Mouse (Mus musculus): ENCODE results near the gene Agtpbp1.

DNA sequence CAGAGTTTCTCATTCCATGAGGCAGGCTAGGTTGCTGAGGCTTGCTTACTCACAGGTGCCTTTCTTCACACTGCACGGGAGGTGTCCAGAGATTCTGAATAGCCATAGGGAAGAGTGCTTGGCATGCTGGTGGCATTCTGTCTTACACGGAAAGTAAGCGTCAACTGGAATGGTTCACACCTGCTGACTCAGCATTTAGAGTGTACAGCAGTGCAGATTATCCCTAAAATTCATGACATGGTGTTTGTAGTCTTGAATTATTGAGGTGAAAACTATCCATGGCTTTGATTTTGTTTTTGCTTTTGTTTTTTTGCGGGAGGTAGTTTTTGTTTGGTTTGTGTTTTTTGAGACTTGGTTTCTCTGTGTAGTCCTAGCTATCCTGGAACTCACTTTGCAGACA lies 24.9 kb upstream of the Agtpbp1 start:
- TF ChIP-seq CTCF (IDR thresholded peaks at IDR 0.05; ENCODE audit: insufficient read depth, low read depth, low read length) (no peak), POLR2A (IDR thresholded peaks at IDR 0.05; ENCODE audit: insufficient read depth, low read depth, low read length) (no peak)
